Mouse (Mus musculus) NIH3T3 (cell line): ENCODE data around the gene Pgm2.

Experiments
- DNase-seq: peaks from one replicate; pipeline ENCODE4 v3.0.0-alpha.2; 2012; ENCODE audit warnings: low read depth

The Pgm2 gene

GRCm38 (mm10) chr5:64075506-64075905 is 17.2 kb upstream of the Pgm2 start:
- peak; percentile 76 for DNase-seq

- no peak for DNase-seq
Measured at GRCm38 (mm10) chr5:64077353-64077752, 15.4 kb upstream of the Pgm2 start.

GRCm38 (mm10) chr5:64078740-64079461 is 13.8 kb upstream of the Pgm2 start:
- peak; percentile 82 for DNase-seq

GRCm38 (mm10) chr5:64079462-64079817 is 13.3 kb upstream of the Pgm2 start:
- DNase-seq: no peak

- no peak for DNase-seq
Measured at GRCm38 (mm10) chr5:64083447-64084359, 9.0 kb upstream of the Pgm2 start.

GRCm38 (mm10) chr5:64085405-64085804 is 7.3 kb upstream of the Pgm2 start:
- DNase-seq: peak; percentile 36

GRCm38 (mm10) chr5:64088740-64089139 is 4.0 kb upstream of the Pgm2 start:
- DNase-seq: no peak

- peak; percentile 45 for DNase-seq
Measured at GRCm38 (mm10) chr5:64093349-64093871, 660 bp downstream of the Pgm2 start.

GRCm38 (mm10) chr5:64095342-64095993 is 2.7 kb downstream of the Pgm2 start:
- DNase-seq: no peak

GRCm38 (mm10) chr5:64101993-64102716 is 9.4 kb downstream of the Pgm2 start:
- DNase-seq: no peak

GRCm38 (mm10) chr5:64102717-64103075 is 9.9 kb downstream of the Pgm2 start:
- no peak for DNase-seq

GRCm38 (mm10) chr5:64107596-64108289 is 15.0 kb downstream of the Pgm2 start:
- DNase-seq: no peak

GRCm38 (mm10) chr5:64109217-64109616 is 16.5 kb downstream of the Pgm2 start:
- peak; percentile 33 for DNase-seq

- peak; percentile 87 for DNase-seq
Measured at GRCm38 (mm10) chr5:64112360-64112759, 19.6 kb downstream of the Pgm2 start.

- DNase-seq: no peak
Measured at GRCm38 (mm10) chr5:64114210-64114609, 21.5 kb downstream of the Pgm2 start.

GRCm38 (mm10) chr5:64117191-64117590 is 24.4 kb downstream of the Pgm2 start:
- no peak for DNase-seq

- DNase-seq: no peak
Measured at GRCm38 (mm10) chr5:64125783-64126182, 33.0 kb downstream of the Pgm2 start.

GRCm38 (mm10) chr5:64131550-64131949 is 38.8 kb downstream of the Pgm2 start:
- DNase-seq: no peak

- DNase-seq: peak; percentile 22
Measured at GRCm38 (mm10) chr5:64133901-64134300, 41.2 kb downstream of the Pgm2 start.

GRCm38 (mm10) chr5:64136325-64136724 is 43.6 kb downstream of the Pgm2 start:
- DNase-seq: peak; percentile 32

GRCm38 (mm10) chr5:64140202-64140601 is 47.5 kb downstream of the Pgm2 start:
- DNase-seq: peak; percentile 52
